Mouse (Mus musculus) left cerebral cortex, adult 11 months (tissue): ENCODE measurements around the gene 2210408I21Rik.

Source experiments
- DNase-seq: peaks from one replicate; pipeline ENCODE4 v3.0.0; 2022; ENCODE audit warnings: low spot score

Gene 2210408I21Rik

DNA sequence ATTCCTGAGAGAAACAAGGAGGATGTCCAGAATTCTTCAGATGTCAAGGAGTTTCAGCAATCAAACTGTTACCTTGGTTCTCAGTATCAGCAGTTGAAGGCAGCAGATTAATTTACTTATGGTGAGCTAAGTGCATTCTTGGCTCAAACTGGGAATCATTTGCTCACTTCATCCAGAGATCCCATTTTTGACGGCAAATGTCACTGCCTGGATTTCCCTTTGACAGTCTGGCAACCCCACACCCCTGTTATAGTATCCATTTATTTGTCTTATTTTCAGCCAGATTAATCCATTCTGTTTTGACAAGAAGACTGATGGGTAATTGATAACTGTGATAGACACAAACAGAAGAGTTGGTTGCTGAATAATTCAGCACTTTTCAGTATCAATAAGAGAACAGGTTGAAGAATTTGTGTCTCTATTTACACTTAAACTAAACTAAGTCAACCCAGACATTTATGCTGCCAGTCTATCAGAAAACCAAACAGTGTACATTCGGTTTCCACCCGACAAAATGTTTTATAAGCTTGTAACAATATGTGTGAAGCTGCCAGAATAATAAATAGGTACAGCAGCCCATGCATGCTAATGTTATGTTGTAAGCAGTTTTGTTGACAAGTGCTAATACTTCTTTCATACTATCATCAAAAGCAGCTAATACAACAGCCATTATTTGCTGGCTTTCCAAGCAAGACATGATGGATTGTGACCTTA is 354.8 kb downstream of the 2210408I21Rik start:
- DNase-seq, result no peak

DNA sequence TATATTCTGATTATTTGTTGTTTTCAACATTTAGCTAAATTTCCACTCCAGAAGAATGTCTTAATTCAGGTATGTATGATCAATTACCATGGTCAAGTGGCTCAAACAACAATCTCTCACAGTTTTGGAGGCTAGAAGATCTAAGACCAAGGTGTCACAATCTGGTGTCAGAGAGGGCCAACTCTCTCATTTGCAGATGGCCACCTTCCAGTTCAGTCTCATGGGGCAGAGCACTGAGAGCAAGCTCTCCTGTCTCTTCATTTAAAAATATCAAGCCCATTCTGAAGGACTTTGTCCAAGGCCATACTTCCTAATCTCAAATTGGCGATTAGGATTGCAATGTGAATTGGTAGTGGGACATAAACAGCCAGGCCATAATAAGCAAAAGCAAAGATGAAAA is 378.7 kb downstream of the 2210408I21Rik start:
- no peak for DNase-seq

- no peak for DNase-seq
Observed at GRCm38 (mm10) chr13:77528960-77529699, 393.8 kb downstream of the 2210408I21Rik start.

DNA sequence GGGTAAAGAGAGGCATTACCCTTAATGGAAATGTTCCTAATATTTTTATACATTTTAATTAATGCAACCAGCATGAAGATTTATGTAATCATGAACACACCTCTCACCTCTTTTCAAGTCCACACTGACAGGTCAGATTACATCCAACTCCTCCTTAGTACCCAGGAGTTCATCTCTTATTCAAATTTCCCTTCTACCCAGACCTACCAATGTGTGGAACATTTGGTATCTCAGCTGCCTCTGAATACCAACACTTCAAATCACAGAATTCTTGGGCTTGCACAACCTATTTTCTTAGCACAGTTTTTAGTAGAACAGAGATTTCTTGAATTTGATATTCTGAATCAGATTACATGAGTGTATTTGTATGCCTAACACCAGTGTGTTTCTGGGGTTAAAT is 394.4 kb downstream of the 2210408I21Rik start:
- DNase-seq, result no peak

DNA sequence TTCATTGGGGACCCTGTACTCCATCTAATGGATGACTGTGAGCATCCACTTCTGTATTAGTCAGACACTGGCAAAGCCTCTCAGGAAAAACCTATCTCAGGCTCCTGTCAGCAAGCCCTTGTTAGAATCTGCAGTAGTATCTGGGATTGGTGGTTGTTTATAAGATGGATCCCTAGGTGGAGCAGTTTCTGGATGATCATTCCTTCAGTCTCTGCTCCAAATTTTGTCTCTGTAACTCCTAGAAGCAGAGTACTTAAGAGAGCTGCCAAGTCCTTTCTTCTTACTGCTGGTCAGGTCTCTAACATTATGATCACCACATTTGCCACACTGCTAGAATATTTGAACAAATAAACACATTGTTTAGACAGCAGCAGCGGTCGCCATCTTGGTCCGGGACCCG is 402.1 kb downstream of the 2210408I21Rik start:
- DNase-seq, result no peak

GRCm38 (mm10) chr13:77547486-77548385 is 412.4 kb downstream of the 2210408I21Rik start:
- DNase-seq, result no peak

GRCm38 (mm10) chr13:77548386-77548695 is 413.0 kb downstream of the 2210408I21Rik start:
- DNase-seq, result no peak

GRCm38 (mm10) chr13:77548750-77549149 is 413.4 kb downstream of the 2210408I21Rik start:
- DNase-seq, result no peak

- no peak for DNase-seq
Observed at GRCm38 (mm10) chr13:77594011-77594410, 458.7 kb downstream of the 2210408I21Rik start.

DNA sequence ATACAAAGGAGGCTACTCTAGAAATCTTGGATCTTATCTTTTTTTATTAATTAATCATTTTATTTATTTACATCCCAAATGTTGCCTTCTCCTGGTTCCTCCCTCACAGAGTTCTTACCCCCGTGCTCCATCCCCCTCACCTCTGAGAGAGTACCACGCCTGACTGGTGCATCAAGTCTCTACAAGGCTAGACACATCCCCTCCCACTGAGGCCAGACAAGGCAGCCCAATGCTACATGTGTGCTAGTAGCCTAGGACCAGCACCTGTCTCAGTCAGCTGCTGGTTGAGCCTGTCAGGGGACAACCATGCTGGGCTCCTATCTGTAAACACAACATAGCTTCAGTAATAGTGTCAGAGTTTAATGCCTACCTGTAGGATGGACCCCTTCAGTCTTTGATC is 480.0 kb downstream of the 2210408I21Rik start:
- DNase-seq, result no peak
